Mouse (Mus musculus) urinary bladder, postnatal 0 days (tissue): ENCODE measurements around the gene Epha3. TPM values are rescaled to one million over a fixed set of nuclear protein-coding genes. Genes with fewer than 3 reads are reported as not detected.

ENCODE experiments used
- polyA plus RNA-seq: library from polyadenylated mRNA; unstranded; fragments of >200 nt; fragmentation: Nextera tagmentation; extraction: Ambion mirVana; gene quantifications from 2 replicates; pipeline ENCODE4 v1.2.1, GENCODE M21; 2015

Gene Epha3
- polyA plus RNA-seq: 10.2 and 12.6 TPM in 2 replicates

DNA sequence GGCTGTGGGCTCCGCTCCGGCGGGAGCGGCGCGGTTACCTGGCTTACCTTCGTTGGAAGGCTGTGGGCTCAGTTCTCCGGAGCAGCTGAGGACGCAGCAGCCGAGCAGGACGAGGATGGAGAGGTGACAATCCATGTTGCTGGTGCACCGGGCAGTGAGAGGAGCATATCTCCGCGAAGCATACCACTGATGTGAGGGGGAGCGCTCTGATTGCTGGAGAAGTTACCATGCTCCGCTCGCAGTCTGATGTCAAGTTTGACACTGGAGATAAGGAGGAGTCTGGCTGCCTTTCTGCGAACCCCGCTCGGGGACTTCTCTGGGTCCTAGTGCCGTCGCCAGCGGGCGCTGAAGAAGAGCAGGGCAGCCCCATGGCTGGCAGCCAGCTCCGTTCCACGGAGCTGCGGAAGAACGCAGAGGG, at the start of gene Epha3:
Epha3 (minus strand) TSS at position 263 of the 418 bp plus-strand sequence.

